Mouse (Mus musculus) heart, postnatal 0 days (tissue): ENCODE measurements at regions not wholly inside any gene's neighbourhood (a gene's known extent, or its start where the extent isn't known, plus 50 kb on each side); places are given as distances from the start of the nearest gene placed in this dataset.

Experiments
- ATAC-seq: fragments of 200-750 bp; cut with Nextera tagmentation; 2 replicates; pipeline ENCODE4 v1.8.0; 2017; ENCODE audit warnings: low read depth, moderate number of reproducible peaks, moderate library complexity; ENCODE audit not compliant: insufficient read depth
- DNase-seq: peaks from one replicate; pipeline ENCODE4 v3.0.0-alpha.2; 2016; ENCODE audit warnings: low spot score
- H3K27ac ChIP-seq: fragments of 300-500 bp; sonication (generic); 2 replicates; pipeline ENCODE4 v1.5.1; 2014; ENCODE audit warnings: low read depth, mild to moderate bottlenecking
- H3K27me3 ChIP-seq: fragments of 300-500 bp; sonication (generic); 2 replicates; pipeline ENCODE4 v1.6.1; 2014; ENCODE audit warnings: low read length, mixed read lengths; ENCODE audit not compliant: control insufficient read depth, insufficient read depth
- H3K36me3 ChIP-seq: fragments of 300-500 bp; sonication (generic); replicated peaks from 2 replicates; pipeline ENCODE4 v1.6.1; 2014; ENCODE audit warnings: low read length, mixed read lengths; ENCODE audit not compliant: control insufficient read depth, insufficient read depth
- H3K4me1 ChIP-seq: fragments of 300-500 bp; sonication (generic); 2 replicates; pipeline ENCODE4 v1.6.1; 2014; ENCODE audit warnings: antibody characterized with exemption; ENCODE audit not compliant: control insufficient read depth, insufficient read depth
- H3K4me2 ChIP-seq: fragments of 300-500 bp; sonication (generic); 2 replicates; pipeline ENCODE4 v1.6.1; 2014; ENCODE audit warnings: low read depth, mild to moderate bottlenecking, low read length, moderate library complexity
- H3K4me3 ChIP-seq: fragments of 300-500 bp; sonication (generic); 2 replicates; pipeline ENCODE4 v1.5.1; 2014; ENCODE audit warnings: low read depth, low read length
- H3K9ac ChIP-seq: fragments of 300-500 bp; sonication (generic); replicated peaks from 2 replicates; pipeline ENCODE4 v1.6.1; 2014; ENCODE audit warnings: low read depth, low read length, mixed read lengths
- H3K9me3 ChIP-seq: fragments of 300-500 bp; sonication (generic); replicated peaks from 2 replicates; pipeline ENCODE4 v1.6.1; 2016; ENCODE audit warnings: low read length; ENCODE audit not compliant: control insufficient read depth
- CTCF ChIP-seq: IDR thresholded peaks from 2 replicates; pipeline ENCODE4 v1.5.1; 2016; ENCODE audit warnings: antibody characterized with exemption, control low read depth, low read depth
- EP300 ChIP-seq: IDR thresholded peaks from 2 replicates; pipeline ENCODE4 v1.6.1; 2016; ENCODE audit warnings: antibody characterized with exemption, low read depth
- WGBS: fragments of 180-500 bp; shearing (Covaris S2); extraction: QIAGEN DNeasy Blood & Tissue Kit; methylation state at CpG from one replicate; pipeline ENCODE4 v1.1.7; 2014; 5-methylcytosine and 5-hydroxymethylcytosine counted together

DNA sequence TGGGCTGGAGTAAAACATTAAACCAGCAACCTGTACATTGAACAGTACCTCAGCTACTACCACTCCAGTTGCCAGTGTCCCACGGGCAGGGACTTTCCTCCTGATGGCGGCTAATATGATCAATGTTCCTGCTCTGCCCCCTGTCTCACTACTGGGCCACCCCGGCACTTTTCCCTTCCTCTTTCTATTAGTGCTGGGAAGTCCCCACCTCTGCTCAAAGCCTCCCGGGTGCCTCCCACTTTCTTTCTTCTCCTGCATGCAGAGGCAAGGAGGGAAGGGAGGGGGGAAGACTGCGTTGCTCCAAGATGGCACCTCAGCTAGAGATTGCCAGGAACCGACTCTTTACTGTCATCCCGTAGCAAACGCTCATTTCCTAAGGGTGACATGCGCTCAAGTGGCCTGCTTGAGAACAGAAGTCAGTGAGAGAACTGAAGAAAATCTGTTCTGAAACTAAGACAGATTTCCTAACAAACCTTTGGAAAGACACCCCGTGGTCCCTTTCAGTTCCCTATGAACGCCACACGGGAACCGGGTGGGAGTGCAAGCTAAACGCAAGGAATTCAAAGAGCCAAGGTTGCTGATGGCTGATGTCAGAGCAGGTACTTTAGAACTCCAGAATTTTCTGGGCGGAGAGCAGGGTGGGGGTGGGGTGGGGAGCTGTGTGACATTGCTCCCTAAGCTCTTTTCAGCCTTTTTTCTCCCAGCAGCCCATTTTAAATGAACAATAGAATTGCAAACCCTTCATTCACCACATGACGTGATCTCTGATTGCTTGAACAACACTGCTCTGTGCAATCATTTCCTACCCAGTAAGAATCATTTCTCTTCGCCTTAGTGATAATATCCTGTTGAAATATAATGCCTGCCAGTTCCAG is 96.2 kb upstream of the Med14 start:
- Histone ChIP-seq H3K4me2 (peak overlapping the region; percentile 53), H3K9me3 (no peaks in the 10 kb centered on the region), H3K27me3 (no peaks in the 10 kb centered on the region), H3K4me1 (no peaks in the 10 kb centered on the region), H3K27ac (peak overlapping the region; percentile 80), H3K36me3 (no peaks in the 10 kb centered on the region), H3K9ac (peak overlapping the region; percentile 30; the same call in 1 of the 2 replicates), H3K4me3 (peak overlapping the region; percentile 33)
- TF ChIP-seq CTCF: no peak
- WGBS: 20% methylated on average over 17 of the region's 17 CpGs
- DNase-seq (peak; percentile 48), ATAC-seq (peak; percentile 67)

DNA sequence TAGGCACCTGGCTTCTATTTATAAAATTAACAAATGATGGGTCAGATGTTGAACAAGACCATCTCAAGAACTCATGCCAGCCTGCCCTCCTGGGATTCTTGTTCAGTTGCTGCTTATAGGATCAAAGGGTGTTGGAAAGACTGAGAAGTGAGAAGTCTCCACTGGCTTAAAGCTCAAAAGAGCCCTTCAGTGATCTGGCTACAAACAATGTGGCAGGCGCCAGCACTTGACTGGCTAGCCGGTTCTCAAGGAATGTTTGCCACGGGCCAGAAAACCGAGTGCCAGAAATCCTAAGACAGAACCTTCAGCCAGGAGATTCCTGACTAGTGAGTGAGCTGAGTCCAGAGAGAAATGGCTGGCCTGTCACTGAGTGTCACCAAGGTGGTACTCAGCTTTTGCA is 93.6 kb upstream of the Med14 start:
- H3K9me3 ChIP-seq: no peaks in the 10 kb centered on the region
- no peak for ATAC-seq
- no peaks in the 10 kb centered on the region for H3K36me3 ChIP-seq
- 59% methylated on average over 4 of the region's 4 CpGs for WGBS
- TF ChIP-seq CTCF (no peak), EP300 (no peak)
- no peaks in the 10 kb centered on the region for H3K4me1 ChIP-seq
- no peak overlapping the region for H3K4me3 ChIP-seq
- no peak overlapping the region for H3K4me2 ChIP-seq
- DNase-seq: no peak
- H3K9ac ChIP-seq: no peak overlapping the region
- no peak overlapping the region for H3K27ac ChIP-seq
- no peaks in the 10 kb centered on the region for H3K27me3 ChIP-seq

DNA sequence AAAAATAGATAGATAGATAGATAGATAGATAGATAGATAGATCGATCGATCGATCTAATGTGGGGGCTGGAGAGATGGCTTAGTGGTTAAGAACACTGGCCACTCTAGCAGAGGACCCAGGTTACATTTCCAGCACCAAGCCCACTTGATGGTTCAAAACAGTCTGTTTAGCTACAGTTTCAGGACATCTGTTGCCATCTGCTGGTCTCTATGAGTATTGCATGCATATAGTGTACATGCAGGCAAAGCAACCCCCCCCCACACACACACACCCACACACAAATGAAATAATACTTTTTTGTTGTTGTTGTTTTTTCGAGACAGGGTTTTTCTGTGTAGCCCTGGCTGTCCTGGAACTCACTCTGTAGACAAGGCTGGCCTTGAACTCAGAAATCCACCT is 89.8 kb upstream of the Med14 start:
- TF ChIP-seq CTCF (peak; percentile 43), EP300 (no peak)
- Histone ChIP-seq H3K36me3 (no peaks in the 10 kb centered on the region), H3K4me2 (no peak overlapping the region), H3K4me3 (no peak overlapping the region), H3K9ac (no peak overlapping the region), H3K27ac (no peak overlapping the region), H3K4me1 (no peaks in the 10 kb centered on the region), H3K27me3 (no peaks in the 10 kb centered on the region), H3K9me3 (no peaks in the 10 kb centered on the region)
- DNase-seq: no peak
- ATAC-seq: no peak
- WGBS: 67% methylated on average over 4 of the region's 4 CpGs

DNA sequence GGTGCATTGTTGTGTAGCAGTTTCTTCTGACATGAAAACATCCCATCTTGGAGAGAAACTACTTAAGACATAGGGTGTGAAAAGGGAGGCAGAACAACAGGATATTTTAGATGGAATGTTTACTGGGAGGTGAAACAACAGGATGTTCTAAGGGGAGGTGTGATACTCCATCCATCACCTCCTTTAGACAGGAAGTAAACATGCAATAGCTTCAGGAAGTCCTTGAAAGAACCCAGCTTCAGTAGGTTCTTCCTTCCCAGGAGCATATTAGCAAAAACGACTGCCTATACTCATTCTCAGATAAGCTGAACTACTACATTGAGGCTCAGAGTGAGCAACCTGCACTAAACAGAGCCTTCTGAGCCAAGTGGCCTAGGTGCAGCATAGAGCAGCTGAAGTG is 82.6 kb upstream of the Med14 start:
- DNase-seq (no peak), ATAC-seq (no peak)
- H3K9ac ChIP-seq: no peak overlapping the region
- no peaks in the 10 kb centered on the region for H3K27me3 ChIP-seq
- H3K4me3 ChIP-seq: no peak overlapping the region
- H3K36me3 ChIP-seq: no peaks in the 10 kb centered on the region
- TF ChIP-seq EP300 (no peak), CTCF (no peak)
- WGBS: 11% methylated on average over 1 of the region's 1 CpGs
- 0 out of 2 replicates have a peak, but pooled peaks cover 5% of the 10 kb centered on the region for H3K4me1 ChIP-seq
- H3K4me2 ChIP-seq: no peak overlapping the region
- no peak overlapping the region for H3K27ac ChIP-seq
- no peaks in the 10 kb centered on the region for H3K9me3 ChIP-seq

DNA sequence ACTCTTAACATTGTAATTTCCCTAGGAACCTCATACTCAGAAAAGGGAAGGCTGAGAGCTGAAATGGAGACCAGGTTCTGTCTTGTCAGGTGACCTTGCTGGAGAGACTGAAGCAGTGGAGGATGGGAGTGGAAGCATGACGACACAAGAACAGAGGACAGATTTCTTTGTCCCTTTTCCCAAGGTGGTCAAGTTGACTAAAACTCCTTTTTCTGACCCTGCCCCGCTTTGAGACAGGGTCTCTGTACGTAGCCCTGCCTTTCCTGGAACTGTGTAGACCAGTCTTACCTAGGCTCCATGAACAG is 79.1 kb upstream of the Med14 start:
- ATAC-seq (no peak), DNase-seq (no peak)
- Histone ChIP-seq H3K27ac (peak overlapping the region; percentile 80), H3K27me3 (no peaks in the 10 kb centered on the region), H3K4me1 (0 out of 2 replicates have a peak, but pooled peaks cover 5% of the 10 kb centered on the region), H3K9ac (no peak overlapping the region), H3K36me3 (no peaks in the 10 kb centered on the region), H3K4me2 (no peak overlapping the region), H3K4me3 (no peak overlapping the region), H3K9me3 (no peaks in the 10 kb centered on the region)
- 78% methylated on average over 3 of the region's 3 CpGs for WGBS
- no peak for TF ChIP-seq CTCF
- no peak for TF ChIP-seq EP300
